Mouse (Mus musculus): ENCODE results near the gene Bmp10. TPM values are rescaled to one million over a fixed set of nuclear protein-coding genes. Genes with fewer than 3 reads are reported as not detected.
"Not testable (repeated sequence)": the region's sequence is repeated elsewhere in the genome, so short reads cannot be mapped to it uniquely, and the experiment has no call there.

Gene Bmp10
- polyA plus RNA-seq, 1 experiment from 2014 or later, result not detected

GRCm38 (mm10) chr6:87451016-87451415 lies 22.2 kb downstream of the Bmp10 start:
- Histone ChIP-seq H3K9me3 (no peaks in the 10 kb centered on the region), H3K27me3 (no peaks in the 10 kb centered on the region), H3K36me3 (no peaks in the 10 kb centered on the region), H3K4me3 (no peak overlapping the region), H3K4me1 (replicated peaks) (no peaks in the 10 kb centered on the region), H3K27ac (replicated peaks) (no peak overlapping the region), H3K4me2 (no peak overlapping the region), H3K9ac (no peak overlapping the region)
- no peak for ATAC-seq (ENCODE audit: low FRiP score, low read depth)
- WGBS, result 78% methylated on average over 3 of the region's 3 CpGs

DNA sequence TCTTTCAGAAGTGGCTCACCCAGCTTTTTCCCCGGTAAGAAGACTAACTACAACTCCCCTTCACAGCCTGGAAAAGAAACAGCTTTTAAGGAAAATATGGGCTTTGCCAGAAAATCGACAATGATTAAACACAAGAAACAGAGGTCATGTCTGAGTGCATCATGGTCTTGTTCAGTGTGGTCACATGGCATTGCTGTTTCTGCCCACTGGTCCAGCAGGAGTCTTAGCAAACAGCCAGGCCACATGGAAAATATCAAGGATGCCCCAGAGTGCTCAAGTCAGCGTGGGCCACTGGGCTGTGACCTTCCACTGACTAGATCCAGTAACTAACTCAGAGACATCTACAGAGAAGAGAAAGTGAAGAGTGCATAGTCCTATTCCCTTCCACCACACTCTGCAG lies 23.0 kb downstream of the Bmp10 start:
- 75% methylated on average over 3 of the region's 3 CpGs for WGBS
- no peak overlapping the region for H3K4me2 ChIP-seq
- H3K27me3 ChIP-seq, result no peaks in the 10 kb centered on the region
- H3K4me1 ChIP-seq (replicated peaks), result no peaks in the 10 kb centered on the region
- H3K27ac ChIP-seq (replicated peaks), result no peak overlapping the region
- H3K4me3 ChIP-seq, result no peak overlapping the region
- H3K36me3 ChIP-seq, result no peaks in the 10 kb centered on the region
- no peak for ATAC-seq (ENCODE audit: low FRiP score, low read depth)
- H3K9ac ChIP-seq, result no peak overlapping the region
- no peaks in the 10 kb centered on the region for H3K9me3 ChIP-seq

GRCm38 (mm10) chr6:87455507-87455906 lies 26.7 kb downstream of the Bmp10 start:
- H3K4me3 ChIP-seq, result no peak overlapping the region
- H3K9ac ChIP-seq, result no peak overlapping the region
- no peaks in the 10 kb centered on the region for H3K4me1 ChIP-seq (replicated peaks)
- no peaks in the 10 kb centered on the region for H3K36me3 ChIP-seq
- H3K27ac ChIP-seq (replicated peaks), result no peak overlapping the region
- H3K4me2 ChIP-seq, result no peak overlapping the region
- ATAC-seq (ENCODE audit: low FRiP score, low read depth), result no peak
- H3K9me3 ChIP-seq, result no peaks in the 10 kb centered on the region
- WGBS, result 71% methylated on average over 6 of the region's 6 CpGs
- no peaks in the 10 kb centered on the region for H3K27me3 ChIP-seq

- peak overlapping the region; percentile 39 for H3K4me2 ChIP-seq
- peaks cover 4% of the 10 kb centered on the region for H3K4me1 ChIP-seq (replicated peaks)
- H3K27ac ChIP-seq (replicated peaks), result no peak overlapping the region
- H3K36me3 ChIP-seq, result no peaks in the 10 kb centered on the region
- no peak overlapping the region for H3K4me3 ChIP-seq
- no peak overlapping the region for H3K9ac ChIP-seq
- 14% methylated on average over 12 of the region's 12 CpGs for WGBS
- ATAC-seq (ENCODE audit: low FRiP score, low read depth), result no peak
- H3K9me3 ChIP-seq, result no peaks in the 10 kb centered on the region
- H3K27me3 ChIP-seq, result no peaks in the 10 kb centered on the region
Measured at GRCm38 (mm10) chr6:87466221-87466620, 37.4 kb downstream of the Bmp10 start.

DNA sequence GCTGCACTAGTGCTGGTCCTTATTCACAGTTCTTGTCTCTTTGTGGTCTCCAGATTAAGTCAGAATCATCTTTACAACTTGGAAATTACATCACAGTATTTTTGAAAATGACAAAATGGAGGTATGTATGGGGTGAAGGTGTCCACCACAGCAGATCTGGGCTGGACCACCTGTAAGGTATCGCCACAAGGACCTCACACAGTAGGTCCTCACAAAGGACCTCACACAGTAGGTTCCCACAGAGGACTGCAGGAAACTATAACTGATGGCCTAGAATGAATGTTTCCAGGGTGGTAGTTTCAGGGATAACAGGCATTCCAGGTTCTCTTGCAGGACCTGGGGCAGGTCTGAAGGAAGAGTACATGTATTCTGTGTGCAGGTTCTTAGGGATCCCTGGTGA lies 38.6 kb downstream of the Bmp10 start:
- Histone ChIP-seq H3K36me3 (no peaks in the 10 kb centered on the region), H3K9me3 (no peaks in the 10 kb centered on the region), H3K4me2 (no peak overlapping the region), H3K27ac (replicated peaks) (no peak overlapping the region), H3K4me3 (no peak overlapping the region), H3K4me1 (replicated peaks) (peaks cover 4% of the 10 kb centered on the region), H3K27me3 (no peaks in the 10 kb centered on the region), H3K9ac (no peak overlapping the region)
- no peak for ATAC-seq (ENCODE audit: low FRiP score, low read depth)
- WGBS, result 93% methylated on average over 1 of the region's 1 CpGs

GRCm38 (mm10) chr6:87468372-87468771 lies 39.6 kb downstream of the Bmp10 start:
- no peak overlapping the region for H3K4me3 ChIP-seq
- H3K9ac ChIP-seq, result no peak overlapping the region
- H3K36me3 ChIP-seq, result no peaks in the 10 kb centered on the region
- peaks cover 4% of the 10 kb centered on the region for H3K4me1 ChIP-seq (replicated peaks)
- no peak overlapping the region for H3K27ac ChIP-seq (replicated peaks)
- no peak overlapping the region for H3K4me2 ChIP-seq
- H3K9me3 ChIP-seq, result no peaks in the 10 kb centered on the region
- ATAC-seq (ENCODE audit: low FRiP score, low read depth), result no peak
- 92% methylated on average over 10 of the region's 10 CpGs for WGBS
- no peaks in the 10 kb centered on the region for H3K27me3 ChIP-seq

DNA sequence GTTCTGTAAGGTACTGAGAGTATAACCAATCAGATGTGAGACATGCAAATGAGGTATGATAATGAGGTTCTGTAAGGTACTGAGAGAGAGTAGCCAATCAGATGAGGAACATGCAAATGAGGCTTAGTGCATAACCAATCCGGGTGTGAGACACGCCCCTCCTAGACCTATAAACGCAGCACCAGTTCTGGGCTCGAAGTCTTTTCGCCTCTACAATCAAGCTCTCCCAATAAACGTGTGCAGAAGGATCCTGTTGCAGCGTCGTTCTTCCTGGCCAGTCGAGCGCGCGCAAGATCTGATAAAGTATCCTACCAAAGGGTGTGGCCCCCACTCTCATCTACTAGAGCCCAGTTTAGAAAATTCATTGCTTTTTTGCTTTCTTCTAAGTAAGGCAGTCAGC lies 41.3 kb downstream of the Bmp10 start:
- H3K27me3 ChIP-seq; ATAC-seq (ENCODE audit: low FRiP score, low read depth); H3K9me3 ChIP-seq; H3K4me1 ChIP-seq (replicated peaks); H3K36me3 ChIP-seq; H3K27ac ChIP-seq (replicated peaks); H3K4me2 ChIP-seq; H3K9ac ChIP-seq; H3K4me3 ChIP-seq: not testable (repeated sequence)
- WGBS, result 93% methylated on average over 12 of the region's 12 CpGs

GRCm38 (mm10) chr6:87475223-87475622 lies 46.4 kb downstream of the Bmp10 start:
- H3K9ac ChIP-seq, result no peak overlapping the region
- no peak overlapping the region for H3K4me2 ChIP-seq
- no peak for ATAC-seq (ENCODE audit: low FRiP score, low read depth)
- 82% methylated on average over 5 of the region's 5 CpGs for WGBS
- no peaks in the 10 kb centered on the region for H3K27me3 ChIP-seq
- H3K4me3 ChIP-seq, result no peak overlapping the region
- H3K36me3 ChIP-seq, result no peaks in the 10 kb centered on the region
- H3K4me1 ChIP-seq (replicated peaks), result no peaks in the 10 kb centered on the region
- no peaks in the 10 kb centered on the region for H3K9me3 ChIP-seq
- no peak overlapping the region for H3K27ac ChIP-seq (replicated peaks)

DNA sequence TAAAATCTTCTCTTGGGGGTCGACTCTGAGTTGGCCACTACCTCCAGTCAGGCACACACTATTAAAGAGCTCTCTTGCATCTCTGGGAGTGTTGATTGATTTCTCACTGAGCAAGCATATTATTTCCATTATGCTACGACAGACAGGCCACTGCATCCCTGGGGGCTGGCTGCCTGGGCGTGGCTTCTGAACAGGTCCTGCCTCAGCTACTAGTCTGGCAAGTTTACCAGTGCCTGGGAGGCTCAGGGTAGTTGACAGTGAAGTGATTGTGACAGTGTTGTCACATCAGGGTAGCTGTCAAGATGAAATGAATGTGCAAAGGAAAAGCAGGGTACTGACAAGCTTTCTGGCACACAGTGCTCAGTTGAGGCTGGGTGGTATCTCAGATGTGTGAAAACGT lies 50.1 kb downstream of the Bmp10 start:
- Histone ChIP-seq H3K27me3 (no peaks in the 10 kb centered on the region), H3K36me3 (no peaks in the 10 kb centered on the region)
- WGBS, result 43% methylated on average over 4 of the region's 4 CpGs

DNA sequence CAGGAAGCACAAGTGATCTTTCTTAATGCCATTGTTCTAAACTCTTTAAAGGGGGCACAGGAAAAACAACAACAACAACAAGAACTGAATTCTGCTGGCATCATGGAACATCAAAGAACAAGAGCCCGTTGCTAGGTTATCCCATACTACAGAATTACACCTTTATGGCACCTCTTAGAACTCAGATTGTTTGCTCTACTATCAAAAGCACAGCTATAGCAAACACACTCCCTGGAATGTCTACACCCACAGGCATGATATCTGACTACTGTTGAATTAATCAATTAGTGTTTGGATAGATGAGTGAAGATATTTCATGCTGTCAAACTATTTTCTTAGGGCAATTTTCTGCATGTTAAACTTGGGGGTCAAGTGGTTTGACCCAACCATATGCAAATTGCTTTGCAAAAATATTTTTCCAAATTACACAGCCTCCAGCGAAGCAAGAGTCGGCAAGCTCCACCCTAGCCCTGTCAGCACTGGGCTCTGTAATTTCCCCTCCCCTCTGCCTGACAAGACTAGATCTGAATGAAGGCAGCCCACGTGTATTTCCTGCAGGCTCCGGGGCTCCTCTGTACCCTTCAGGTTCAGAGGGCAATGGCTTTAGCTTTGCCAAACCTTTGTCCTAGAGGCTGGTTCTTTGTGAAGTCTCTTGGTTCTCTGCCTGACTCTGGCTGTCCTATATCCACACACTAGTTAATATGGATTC lies 50.7 kb downstream of the Bmp10 start:
- H3K4me3 ChIP-seq, result no peak overlapping the region

More for the DNA sequence above, 50.1 kb downstream of the Bmp10 start:
- no peak overlapping the region for H3K9ac ChIP-seq
- H3K9me3 ChIP-seq, result no peaks in the 10 kb centered on the region
- no peak overlapping the region for H3K27ac ChIP-seq (replicated peaks)
- no peak for ATAC-seq (ENCODE audit: low FRiP score, low read depth)
- H3K4me1 ChIP-seq (replicated peaks), result 0 out of 2 replicates have a peak, but pooled peaks cover 2% of the 10 kb centered on the region
- H3K4me2 ChIP-seq, result no peak overlapping the region
- no peak overlapping the region for H3K4me3 ChIP-seq

DNA sequence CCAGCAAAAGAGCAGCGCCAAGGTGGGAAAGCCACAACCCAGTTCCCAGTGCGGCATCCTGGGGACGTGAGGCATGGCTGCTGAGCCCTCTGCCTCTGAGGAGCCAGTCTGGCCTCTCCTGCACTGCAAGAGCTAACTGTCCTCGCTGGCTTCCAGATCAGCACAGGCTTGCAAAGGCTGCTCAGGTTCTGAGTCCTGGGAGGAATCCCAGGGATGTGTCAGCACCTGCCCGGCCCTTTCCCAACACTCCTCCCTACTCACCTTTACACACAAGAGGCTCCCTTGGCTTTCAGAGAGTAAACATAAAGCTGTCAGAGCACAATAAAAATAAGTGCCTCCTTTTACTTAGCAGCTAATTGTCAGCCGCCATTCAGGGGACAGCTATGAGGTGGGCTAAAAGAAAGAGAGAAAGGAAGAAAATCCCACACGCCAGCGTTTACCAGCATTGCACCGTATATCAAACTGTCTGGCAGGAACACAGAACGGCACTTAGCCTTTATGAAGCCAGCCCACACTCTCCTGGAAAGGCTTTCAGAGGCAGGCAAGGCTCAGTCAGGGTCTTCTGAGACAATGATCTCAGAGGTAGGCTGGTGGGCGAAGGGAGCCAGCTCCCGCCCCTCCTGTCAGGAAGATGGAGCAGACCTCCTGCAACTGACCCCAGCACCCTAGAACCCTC lies 54.6 kb downstream of the Bmp10 start:
- ATAC-seq (ENCODE audit: low FRiP score, low read depth), result no peak
- Histone ChIP-seq H3K9ac (no peak overlapping the region), H3K9me3 (no peaks in the 10 kb centered on the region), H3K4me1 (replicated peaks) (0 out of 2 replicates have a peak, but pooled peaks cover 2% of the 10 kb centered on the region), H3K27ac (replicated peaks) (no peak overlapping the region), H3K36me3 (no peaks in the 10 kb centered on the region), H3K4me3 (no peak overlapping the region), H3K4me2 (no peak overlapping the region), H3K27me3 (no peaks in the 10 kb centered on the region)
- 52% methylated on average over 12 of the region's 12 CpGs for WGBS

More for the DNA sequence above, 50.7 kb downstream of the Bmp10 start:
- no peak overlapping the region for H3K9ac ChIP-seq
- no peak for ATAC-seq (ENCODE audit: low FRiP score, low read depth)
- no peak overlapping the region for H3K4me2 ChIP-seq
- WGBS, result 59% methylated on average over 5 of the region's 5 CpGs
- 0 out of 2 replicates have a peak, but pooled peaks cover 2% of the 10 kb centered on the region for H3K4me1 ChIP-seq (replicated peaks)
- H3K27me3 ChIP-seq, result no peaks in the 10 kb centered on the region
- no peak overlapping the region for H3K27ac ChIP-seq (replicated peaks)
- no peaks in the 10 kb centered on the region for H3K9me3 ChIP-seq
- H3K36me3 ChIP-seq, result no peaks in the 10 kb centered on the region

- Histone ChIP-seq H3K4me1 (replicated peaks) (0 out of 2 replicates have a peak, but pooled peaks cover 2% of the 10 kb centered on the region), H3K27me3 (no peaks in the 10 kb centered on the region), H3K9me3 (no peaks in the 10 kb centered on the region), H3K36me3 (no peaks in the 10 kb centered on the region), H3K9ac (no peak overlapping the region), H3K4me2 (no peak overlapping the region), H3K27ac (replicated peaks) (no peak overlapping the region), H3K4me3 (no peak overlapping the region)
- 53% methylated on average over 3 of the region's 3 CpGs for WGBS
- no peak for ATAC-seq (ENCODE audit: low FRiP score, low read depth)
Measured at GRCm38 (mm10) chr6:87483900-87484289, 55.1 kb downstream of the Bmp10 start.

Measured in hindbrain, embryonic 15.5 days (tissue).